Mouse (Mus musculus) neural tube, embryonic 13.5 days (tissue): ENCODE results near the gene Poldip2. TPM values are rescaled to one million over a fixed set of nuclear protein-coding genes. Genes with fewer than 3 reads are reported as not detected.

Experiments
- ATAC-seq: fragments of 200-750 bp; cut with Nextera tagmentation; 2 replicates; pipeline ENCODE4 v1.8.0; 2017; ENCODE audit warnings: low read depth, mild to moderate bottlenecking, moderate TSS enrichment, moderate library complexity
- H3K27ac ChIP-seq: fragments of 300-500 bp; sonication (generic); replicated peaks from 2 replicates; pipeline ENCODE4 v1.5.1; 2015; ENCODE audit warnings: moderate library complexity, mild to moderate bottlenecking, inconsistent platforms
- H3K27me3 ChIP-seq: fragments of 300-500 bp; sonication (generic); 2 replicates; pipeline ENCODE4 v1.6.1; 2015; ENCODE audit warnings: mild to moderate bottlenecking, inconsistent platforms
- H3K36me3 ChIP-seq: fragments of 300-500 bp; sonication (generic); 2 replicates; pipeline ENCODE4 v1.6.1; 2015; ENCODE audit warnings: mild to moderate bottlenecking, inconsistent platforms
- H3K4me1 ChIP-seq: fragments of 300-500 bp; sonication (generic); replicated peaks from 2 replicates; pipeline ENCODE4 v1.6.1; 2015; ENCODE audit warnings: inconsistent platforms
- H3K4me2 ChIP-seq: fragments of 300-500 bp; sonication (generic); 2 replicates; pipeline ENCODE4 v1.6.1; 2015; ENCODE audit warnings: inconsistent platforms, mild to moderate bottlenecking, moderate library complexity
- H3K4me3 ChIP-seq: fragments of 300-500 bp; sonication (generic); 2 replicates; pipeline ENCODE4 v1.5.1; 2015; ENCODE audit warnings: mild to moderate bottlenecking, inconsistent platforms
- H3K9ac ChIP-seq: fragments of 300-500 bp; sonication (generic); 2 replicates; pipeline ENCODE4 v1.6.1; 2015; ENCODE audit warnings: moderate library complexity, mild to moderate bottlenecking, inconsistent platforms
- H3K9me3 ChIP-seq: fragments of 300-500 bp; sonication (generic); 2 replicates; pipeline ENCODE4 v1.6.1; 2016; ENCODE audit warnings: inconsistent platforms
- WGBS: fragments of 180-500 bp; shearing (Covaris S2); methylation state at CpG from one replicate; pipeline ENCODE4 v1.1.7; 2015; 5-methylcytosine and 5-hydroxymethylcytosine counted together
- polyA plus RNA-seq: library from polyadenylated mRNA; unstranded; fragments of >200 nt; fragmentation: Nextera tagmentation; extraction: Ambion mirVana; gene quantifications from 2 replicates; pipeline ENCODE4 v1.2.1, GENCODE M21; 2015

The Poldip2 gene
- polyA plus RNA-seq, 1 experiment from 2014 or later, result 191 TPM

- no peaks in the 10 kb centered on the region for H3K9me3 ChIP-seq
- H3K36me3 ChIP-seq, result peaks cover 41% of the 10 kb centered on the region
- H3K4me1 ChIP-seq, result peaks cover 19% of the 10 kb centered on the region
- peaks cover 67% of the 10 kb centered on the region for H3K27me3 ChIP-seq
- no peak overlapping the region for H3K4me2 ChIP-seq
- no peak overlapping the region for H3K27ac ChIP-seq
- H3K9ac ChIP-seq, result no peak overlapping the region
- ATAC-seq, result peak; percentile 20; the same call in 1 of the 2 replicates
- 2% methylated on average over 8 of the region's 8 CpGs for WGBS
- no peak overlapping the region for H3K4me3 ChIP-seq
These were observed 23.8 kb upstream of the Poldip2 start for GRCm38 (mm10) chr11:78488168-78488567.

GRCm38 (mm10) chr11:78490781-78491241 lies 21.2 kb upstream of the Poldip2 start:
- ATAC-seq, result peak; percentile 74
- Histone ChIP-seq H3K9ac (peak overlapping the region; percentile 41; the same call in 1 of the 2 replicates), H3K27ac (0 out of 2 replicates have a peak overlapping the region, but pooled peaks have one; percentile 33), H3K27me3 (peaks cover 79% of the 10 kb centered on the region), H3K4me3 (peak overlapping the region; percentile 26), H3K9me3 (no peaks in the 10 kb centered on the region), H3K4me2 (peak overlapping the region; percentile 52), H3K4me1 (peaks cover 38% of the 10 kb centered on the region), H3K36me3 (peaks cover 25% of the 10 kb centered on the region)
- 7% methylated on average over 48 of the region's 48 CpGs for WGBS

- Histone ChIP-seq H3K27me3 (peaks cover 51% of the 10 kb centered on the region), H3K4me3 (peak overlapping the region; percentile 82), H3K9ac (peak overlapping the region; percentile 91), H3K36me3 (no peaks in the 10 kb centered on the region), H3K9me3 (no peaks in the 10 kb centered on the region), H3K4me1 (peaks cover 45% of the 10 kb centered on the region), H3K4me2 (peak overlapping the region; percentile 78), H3K27ac (no peak overlapping the region)
- ATAC-seq, result no peak
- 8% methylated on average over 6 of the region's 6 CpGs for WGBS
These were observed 16.1 kb upstream of the Poldip2 start for GRCm38 (mm10) chr11:78495904-78496303.

- peak overlapping the region; percentile 97 for H3K27ac ChIP-seq
These were observed 14.9 kb upstream of the Poldip2 start for GRCm38 (mm10) chr11:78497071-78497541.

GRCm38 (mm10) chr11:78497544-78498522 lies 14.2 kb upstream of the Poldip2 start, which contains the start of gene Sarm1:
Sarm1 (minus strand) TSS chr11:78497754.
- WGBS, result 3% methylated on average over 36 of the region's 36 CpGs
- Histone ChIP-seq H3K27ac (peak within 1 kb of the TSS; percentile 97), H3K4me3 (peak within 1 kb of the TSS; percentile 82), H3K9me3 (no peaks in the 10 kb centered on the region), H3K9ac (peak within 1 kb of the TSS; percentile 91), H3K4me1 (peaks cover 38% of the 10 kb centered on the region), H3K4me2 (peak within 1 kb of the TSS; percentile 78), H3K27me3 (peaks cover 36% of the 10 kb centered on the region), H3K36me3 (no peaks in the 10 kb centered on the region)
- peak; percentile 96 for ATAC-seq

More at GRCm38 (mm10) chr11:78497071-78497541, 14.9 kb upstream of the Poldip2 start:
- H3K9ac ChIP-seq, result peak overlapping the region; percentile 91
- H3K9me3 ChIP-seq, result no peaks in the 10 kb centered on the region
- H3K4me3 ChIP-seq, result peak overlapping the region; percentile 82
- H3K27me3 ChIP-seq, result peaks cover 42% of the 10 kb centered on the region
- H3K4me1 ChIP-seq, result peaks cover 38% of the 10 kb centered on the region
- WGBS, result under 1% methylated on average over 44 of the region's 44 CpGs
- H3K36me3 ChIP-seq, result no peaks in the 10 kb centered on the region
- peak; percentile 77 for ATAC-seq
- peak overlapping the region; percentile 78 for H3K4me2 ChIP-seq

GRCm38 (mm10) chr11:78499004-78499403 lies 13.0 kb upstream of the Poldip2 start, which contains the start of gene Vtn:
Vtn (plus strand) TSS chr11:78499091.
- Histone ChIP-seq H3K4me2 (peak within 1 kb of the TSS; percentile 78), H3K4me1 (peaks cover 38% of the 10 kb centered on the region), H3K9ac (peak within 1 kb of the TSS; percentile 71), H3K4me3 (peak within 1 kb of the TSS; percentile 82), H3K27ac (peak within 1 kb of the TSS; percentile 97), H3K27me3 (peaks cover 36% of the 10 kb centered on the region), H3K36me3 (no peaks in the 10 kb centered on the region), H3K9me3 (no peaks in the 10 kb centered on the region)
- 67% methylated on average over 7 of the region's 7 CpGs for WGBS
- no peak for ATAC-seq

- Histone ChIP-seq H3K4me2 (peak overlapping the region; percentile 31), H3K9ac (peak overlapping the region; percentile 50), H3K4me3 (peak overlapping the region; percentile 21), H3K9me3 (no peaks in the 10 kb centered on the region), H3K4me1 (peaks cover 32% of the 10 kb centered on the region), H3K36me3 (no peaks in the 10 kb centered on the region), H3K27me3 (peaks cover 31% of the 10 kb centered on the region), H3K27ac (0 out of 2 replicates have a peak overlapping the region, but pooled peaks have one; percentile 19)
- ATAC-seq, result no peak
- WGBS, result 55% methylated on average over 16 of the region's 16 CpGs
These were observed 12.4 kb upstream of the Poldip2 start for GRCm38 (mm10) chr11:78499543-78499942.

- Histone ChIP-seq H3K4me3 (peak overlapping the region; percentile 21; the same call in 1 of the 2 replicates), H3K27ac (no peak overlapping the region), H3K9ac (peak overlapping the region; percentile 50; the same call in 1 of the 2 replicates), H3K9me3 (no peaks in the 10 kb centered on the region), H3K4me2 (peak overlapping the region; percentile 31), H3K4me1 (peaks cover 21% of the 10 kb centered on the region), H3K36me3 (peaks cover 8% of the 10 kb centered on the region), H3K27me3 (peaks cover 21% of the 10 kb centered on the region)
- WGBS, result 78% methylated on average over 9 of the region's 9 CpGs
- no peak for ATAC-seq
These were observed 11.3 kb upstream of the Poldip2 start for GRCm38 (mm10) chr11:78500623-78501202.

- Histone ChIP-seq H3K27ac (no peak overlapping the region), H3K36me3 (peaks cover 15% of the 10 kb centered on the region), H3K4me2 (no peak overlapping the region), H3K4me3 (no peak overlapping the region), H3K9me3 (no peaks in the 10 kb centered on the region), H3K9ac (0 out of 2 replicates have a peak overlapping the region, but pooled peaks have one; percentile 31), H3K27me3 (peaks cover 17% of the 10 kb centered on the region), H3K4me1 (peaks cover 12% of the 10 kb centered on the region)
- WGBS, result 82% methylated on average over 20 of the region's 20 CpGs
- no peak for ATAC-seq
These were observed 10.5 kb upstream of the Poldip2 start for GRCm38 (mm10) chr11:78501529-78501928.

GRCm38 (mm10) chr11:78502909-78503650 lies 8.9 kb upstream of the Poldip2 start, which contains the start of gene Sebox:
Sebox (plus strand) TSS chr11:78503447.
- no peak for ATAC-seq
- no peak within 1 kb of the TSS for H3K27ac ChIP-seq
- H3K9ac ChIP-seq, result 0 out of 2 replicates have a peak within 1 kb of the TSS, but pooled peaks have one; percentile 8
- peaks cover 4% of the 10 kb centered on the region for H3K4me1 ChIP-seq
- 79% methylated on average over 7 of the region's 7 CpGs for WGBS
- no peaks in the 10 kb centered on the region for H3K9me3 ChIP-seq
- peaks cover 17% of the 10 kb centered on the region for H3K27me3 ChIP-seq
- H3K4me2 ChIP-seq, result no peak within 1 kb of the TSS
- H3K36me3 ChIP-seq, result peaks cover 31% of the 10 kb centered on the region
- H3K4me3 ChIP-seq, result no peak within 1 kb of the TSS

- H3K9me3 ChIP-seq, result no peaks in the 10 kb centered on the region
- H3K9ac ChIP-seq, result no peak overlapping the region
- 86% methylated on average over 3 of the region's 3 CpGs for WGBS
- peaks cover 49% of the 10 kb centered on the region for H3K36me3 ChIP-seq
- H3K4me1 ChIP-seq, result no peaks in the 10 kb centered on the region
- ATAC-seq, result no peak
- H3K4me2 ChIP-seq, result no peak overlapping the region
- H3K27ac ChIP-seq, result no peak overlapping the region
- peaks cover 3% of the 10 kb centered on the region for H3K27me3 ChIP-seq
- H3K4me3 ChIP-seq, result no peak overlapping the region
These were observed 6.6 kb upstream of the Poldip2 start for GRCm38 (mm10) chr11:78505430-78505829.
